Mouse (Mus musculus): ENCODE results near the gene Pitx1. TPM values are rescaled to one million over a fixed set of nuclear protein-coding genes. Genes with fewer than 3 reads are reported as not detected.

The Pitx1 gene
- total RNA-seq, 2 experiments from 2014 or later = not detected

- DNase-seq (ENCODE audit: low spot score in 2 of 2) = no peak
These were observed 51.7 kb downstream of the Pitx1 start, which contains the start of gene Catsper3 for GRCm38 (mm10) chr13:55784268-55784667. Catsper3 (plus strand) TSS chr13:55784568.

- no peak for DNase-seq (ENCODE audit: low spot score in 2 of 2)
These were observed 60.9 kb downstream of the Pitx1 start for GRCm38 (mm10) chr13:55775056-55775455.

Other genes starting within 250 kb of the Pitx1 start
- 10 to 100 TPM; 11.7 to 16.1 TPM for gene B4galt7, start 236.3 kb downstream of the Pitx1 start, total RNA-seq (2021)
- 10 to 100 TPM; 27.4 to 32.4 TPM for gene Caml, start 213.2 kb downstream of the Pitx1 start, total RNA-seq (2021)
- gene Ddx46, start 201.2 kb downstream of the Pitx1 start, total RNA-seq (2021) = 10 to 100 TPM; 24.0 to 36.4 TPM
- gene B230219D22Rik, start 143.1 kb downstream of the Pitx1 start, total RNA-seq (2021) = 10 to 100 TPM; 45.9 to 56.8 TPM
- gene Txndc15, start 121.5 kb downstream of the Pitx1 start, total RNA-seq (2021) = 10 to 100 TPM; 71.2 to 73.8 TPM
- gene Pcbd2, start 108.8 kb downstream of the Pitx1 start, total RNA-seq (2021) = 10 to 100 TPM; 75.9 to 84.6 TPM
- not detected for gene Catsper3, start 51.6 kb downstream of the Pitx1 start, total RNA-seq (2021)